Comparison of ENCODE assay signal across 9 mouse cellular contexts in the genomic region with DNA sequence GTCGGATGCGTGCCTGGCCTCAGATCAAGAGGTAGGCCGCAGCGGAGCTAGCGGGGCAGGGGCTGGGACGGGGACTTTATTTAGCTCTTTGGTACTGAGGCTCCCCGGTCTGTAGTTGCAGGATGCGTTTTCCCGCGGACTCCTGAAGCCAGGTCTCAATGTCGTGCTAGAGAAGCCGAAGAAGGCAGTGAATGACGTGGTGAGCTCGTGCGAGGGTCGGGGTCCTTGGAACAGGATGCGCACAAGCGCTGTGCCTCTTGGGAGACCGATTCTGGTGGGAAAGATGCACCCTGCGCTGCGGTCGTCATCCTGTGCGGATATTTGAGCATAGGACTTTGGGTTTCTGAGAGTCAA. TPM values are rescaled to one million over a fixed set of nuclear protein-coding genes. Genes with fewer than 3 reads are reported as not detected.
DNase-seq lines count a peak whose midpoint lies in the region; ATAC-seq and TF ChIP-seq lines count a peak whose summit lies in the region.
"Had no signal": no experiment of that assay in that cellular context is flagged by ENCODE, and none has a peak within 500 bp of the region (broad histone marks: within the 10 kb centered on the region; RNA-seq: fewer than 3 reads in every experiment).

No protein-coding gene starts in this region.

- under 1% methylated on average over 23 of the region's 23 CpGs for WGBS in heart, embryonic 12.5 days
- under 1% methylated on average over 23 of the region's 23 CpGs for WGBS in forebrain, embryonic 14.5 days
- under 1% methylated on average over 23 of the region's 23 CpGs for WGBS in liver, embryonic 16.5 days (ENCODE audit: insufficient replicate concordance)

- peak overlapping the region; percentile 78 for H3K9ac ChIP-seq in heart, embryonic 12.5 days
- peak overlapping the region; percentile 73 for H3K9ac ChIP-seq in ES-Bruce4 (ENCODE audit: low read depth, poor library complexity, severe bottlenecking)
- H3K9ac ChIP-seq in forebrain, embryonic 14.5 days (ENCODE audit: low read length), result peak overlapping the region; percentile 71
- H3K9ac ChIP-seq in liver, embryonic 16.5 days (ENCODE audit: low read depth, low read length), result peak overlapping the region; percentile 74

- peaks cover 10% of the 10 kb centered on the region for H3K4me1 ChIP-seq in heart, embryonic 12.5 days (replicated peaks)
- H3K4me1 ChIP-seq in ES-Bruce4 (ENCODE audit: control insufficient read depth, insufficient read depth, low read length), result no peaks in the 10 kb centered on the region
- H3K4me1 ChIP-seq in forebrain, embryonic 14.5 days (ENCODE audit: control insufficient read depth, insufficient read depth, low read length), result peaks cover 7% of the 10 kb centered on the region
- H3K4me1 ChIP-seq in liver, embryonic 16.5 days (ENCODE audit: control insufficient read depth, low read depth, low read length), result peaks cover 14% of the 10 kb centered on the region

- H3K27me3 ChIP-seq in heart, embryonic 12.5 days (replicated peaks), result no peaks in the 10 kb centered on the region
- no peaks in the 10 kb centered on the region for H3K27me3 ChIP-seq in ES-Bruce4 (ENCODE audit: control insufficient read depth, insufficient read depth, low read length, poor library complexity, severe bottlenecking)
- no peaks in the 10 kb centered on the region for H3K27me3 ChIP-seq in forebrain, embryonic 14.5 days (replicated peaks; ENCODE audit: control insufficient read depth, insufficient read depth, low read length)
- H3K27me3 ChIP-seq in liver, embryonic 16.5 days (ENCODE audit: control insufficient read depth, insufficient read depth, low read depth, low read length), result no peaks in the 10 kb centered on the region

- no peak for TF ChIP-seq EP300 in ES-Bruce4 (IDR thresholded peaks at IDR 0.05; ENCODE audit: insufficient read depth, low read depth, low read length)

- TF ChIP-seq CTCF in ES-Bruce4 (IDR thresholded peaks at IDR 0.05; ENCODE audit: low read depth, low read length), result no peak

- ATAC-seq in heart, embryonic 12.5 days (ENCODE audit: insufficient number of reproducible peaks, low FRiP score), result no peak; the same call in 1 of the 2 replicates
- ATAC-seq in forebrain, embryonic 14.5 days, result peak; percentile 52
- peak; percentile 8; the same call in 1 of the 2 replicates for ATAC-seq in liver, embryonic 16.5 days (ENCODE audit: low read depth)

- H3K4me2 ChIP-seq in heart, embryonic 12.5 days, result peak overlapping the region; percentile 94
- H3K4me2 ChIP-seq in forebrain, embryonic 14.5 days (ENCODE audit: low read length), result peak overlapping the region; percentile 96
- peak overlapping the region; percentile 93 for H3K4me2 ChIP-seq in liver, embryonic 16.5 days (ENCODE audit: low read depth, low read length)

- no peak for DNase-seq in heart, adult 8-10 months (ENCODE audit: low spot score)
- peak; percentile 1 for DNase-seq in forebrain, embryonic 14.5 days (ENCODE audit: low spot score)
- no peak for DNase-seq in adrenal gland, postnatal 14 days
- no peak for DNase-seq in left cerebral cortex, adult 18-20 months (ENCODE audit: low spot score in 2 of 2)
- no peak for DNase-seq in spleen, postnatal 4 days (ENCODE audit: low spot score in 2 of 2)

- H3K36me3 ChIP-seq in heart, embryonic 12.5 days, result peaks cover 33% of the 10 kb centered on the region
- H3K36me3 ChIP-seq in ES-Bruce4 (ENCODE audit: control insufficient read depth, insufficient read depth, low read length, poor library complexity, severe bottlenecking), result peaks cover 28% of the 10 kb centered on the region
- H3K36me3 ChIP-seq in forebrain, embryonic 14.5 days (ENCODE audit: control insufficient read depth, insufficient read depth, low read length), result peaks cover 32% of the 10 kb centered on the region
- peaks cover 13% of the 10 kb centered on the region for H3K36me3 ChIP-seq in liver, embryonic 16.5 days (ENCODE audit: control insufficient read depth, insufficient read depth)

- TF ChIP-seq POLR2A in ES-Bruce4 (IDR thresholded peaks at IDR 0.05; ENCODE audit: insufficient read depth, low read length), result no peak

- H3K27ac ChIP-seq in heart, embryonic 12.5 days (ENCODE audit: poor library complexity, severe bottlenecking), result no peak overlapping the region
- no peak overlapping the region for H3K27ac ChIP-seq in ES-Bruce4 (ENCODE audit: insufficient read depth, low read length)
- H3K27ac ChIP-seq in forebrain, embryonic 14.5 days (ENCODE audit: low read depth, low read length), result no peak overlapping the region
- H3K27ac ChIP-seq in liver, embryonic 16.5 days (ENCODE audit: low read length), result no peak overlapping the region

- peaks cover 11% of the 10 kb centered on the region for H3K9me3 ChIP-seq in heart, embryonic 12.5 days (replicated peaks)
- H3K9me3 ChIP-seq in ES-Bruce4 (replicated peaks; ENCODE audit: control insufficient read depth, insufficient read depth, low read length, poor library complexity, severe bottlenecking), result no peaks in the 10 kb centered on the region
- peaks cover 5% of the 10 kb centered on the region; the same call in 1 of the 2 replicates for H3K9me3 ChIP-seq in forebrain, embryonic 14.5 days (replicated peaks; ENCODE audit: control insufficient read depth, low read length)
- no peaks in the 10 kb centered on the region for H3K9me3 ChIP-seq in liver, embryonic 16.5 days (replicated peaks; ENCODE audit: control insufficient read depth, low read length)

- H3K4me3 ChIP-seq in heart, embryonic 12.5 days, result peak overlapping the region; percentile 69
- peak overlapping the region; percentile 93 for H3K4me3 ChIP-seq in ES-Bruce4 (ENCODE audit: low read depth, low read length)
- H3K4me3 ChIP-seq in forebrain, embryonic 14.5 days (ENCODE audit: low read depth, low read length), result peak overlapping the region; percentile 77
- peak overlapping the region; percentile 85 for H3K4me3 ChIP-seq in liver, embryonic 16.5 days (ENCODE audit: low read depth, low read length)

RNA-seq across cellular contexts. Expression of a gene that starts 0.3 kb away (rescaled TPM):
- polyA plus RNA-seq in heart, embryonic 12.5 days (2016; fragmentation: Nextera tagmentation; extraction: Ambion mirVana), result 96.7 and 103 TPM in 2 replicates
- 10 to 100 TPM; 26.6 to 42.0 (median 37.1) TPM for total RNA-seq in heart, adult 8-10 months (2022)
- polyA plus RNA-seq in ES-Bruce4 (2011; ENCODE audit: insufficient read depth, insufficient read length, low read depth, missing spikeins), result 126 and 137 TPM in 2 replicates
- polyA plus RNA-seq in forebrain, embryonic 14.5 days (2014; fragmentation: Nextera tagmentation; extraction: Ambion mirVana), result 167 and 176 TPM in 2 replicates
- polyA plus RNA-seq in liver, embryonic 16.5 days (2015; fragmentation: Nextera tagmentation; extraction: Ambion mirVana), result 55.9 and 58.3 TPM in 2 replicates
- total RNA-seq in adrenal gland, postnatal 14 days (2021), result 67.7 and 86.3 TPM in 2 replicates
- 10 to 100 TPM; 55.9 to 63.5 TPM for total RNA-seq in left cerebral cortex, adult 18-20 months (2021)

RNA-seq across cellular contexts. Expression of a gene that starts 0.4 kb away (rescaled TPM):
- 0.76 and 0.80 TPM in 2 replicates for polyA plus RNA-seq in heart, embryonic 12.5 days (2016; fragmentation: Nextera tagmentation; extraction: Ambion mirVana)
- total RNA-seq in heart, adult 8-10 months (2022), result under 1 TPM in 1 of 4 experiments, not detected in 3; 0.06 TPM
- not detected in 2 replicates for polyA plus RNA-seq in ES-Bruce4 (2011; ENCODE audit: insufficient read depth, insufficient read length, low read depth, missing spikeins)
- 0.81 and 0.91 TPM in 2 replicates for polyA plus RNA-seq in forebrain, embryonic 14.5 days (2014; fragmentation: Nextera tagmentation; extraction: Ambion mirVana)
- polyA plus RNA-seq in liver, embryonic 16.5 days (2015; fragmentation: Nextera tagmentation; extraction: Ambion mirVana), result 0.74 and 0.91 TPM in 2 replicates
- not detected in 2 replicates for total RNA-seq in adrenal gland, postnatal 14 days (2021)
- under 1 TPM; 0.79 to 0.98 TPM for total RNA-seq in left cerebral cortex, adult 18-20 months (2021)

RNA-seq across cellular contexts. Expression of a gene that starts 37.8 kb away (rescaled TPM):
- not detected in 2 replicates for polyA plus RNA-seq in heart, embryonic 12.5 days (2016; fragmentation: Nextera tagmentation; extraction: Ambion mirVana)
- total RNA-seq in heart, adult 8-10 months (2022), result not detected
- polyA plus RNA-seq in ES-Bruce4 (2011; ENCODE audit: insufficient read depth, insufficient read length, low read depth, missing spikeins), result not detected in 2 replicates
- polyA plus RNA-seq in forebrain, embryonic 14.5 days (2014; fragmentation: Nextera tagmentation; extraction: Ambion mirVana), result not detected in 2 replicates
- not detected in 2 replicates for polyA plus RNA-seq in liver, embryonic 16.5 days (2015; fragmentation: Nextera tagmentation; extraction: Ambion mirVana)
- not detected in 2 replicates for total RNA-seq in adrenal gland, postnatal 14 days (2021)
- not detected for total RNA-seq in left cerebral cortex, adult 18-20 months (2021)
- polyA plus RNA-seq: large intestine, adult 2 months had no signal
